Mouse (Mus musculus): ENCODE data around the gene Plcb1.

The Plcb1 gene

DNA sequence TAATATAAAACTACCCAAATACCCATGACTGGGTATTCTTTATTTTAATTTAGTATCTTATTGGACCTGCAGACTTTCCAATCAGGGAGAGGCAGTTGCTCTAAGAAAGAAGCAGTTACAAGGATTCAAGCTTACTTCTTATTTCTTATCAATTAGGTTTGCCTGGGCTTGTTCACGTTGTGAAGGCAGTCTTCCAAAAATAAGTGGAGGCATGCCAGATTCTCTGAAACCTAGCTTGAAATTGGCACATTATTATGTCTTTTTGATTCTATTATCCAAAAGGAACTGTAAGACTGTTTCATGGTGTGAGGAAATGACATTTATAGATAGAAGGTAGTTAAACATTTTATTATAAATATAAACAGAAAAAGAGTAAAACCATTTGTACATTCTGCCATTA lies 721.2 kb downstream of the Plcb1 start:
- DNase-seq (ENCODE audit: low read depth, low spot score), result no peak

DNA sequence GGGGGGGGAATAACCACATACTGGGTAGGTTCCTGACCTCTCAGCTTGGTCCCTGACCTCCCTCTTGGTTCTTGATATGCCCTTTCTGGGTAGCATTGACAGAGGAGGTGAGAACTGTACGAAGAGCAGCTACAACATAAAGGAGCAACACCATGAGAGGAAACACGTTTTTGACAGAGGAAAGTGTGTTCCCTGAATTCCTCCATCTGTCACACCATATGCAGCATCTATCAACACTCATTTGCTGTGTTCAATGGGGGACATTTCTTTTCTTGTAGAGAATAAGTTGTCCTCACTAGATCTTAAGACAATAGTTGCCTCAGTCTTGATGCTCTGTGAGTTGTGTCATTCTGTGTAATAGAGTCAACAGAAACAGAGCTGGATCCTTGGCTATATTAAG lies 733.1 kb downstream of the Plcb1 start:
- no peak for DNase-seq (ENCODE audit: low read depth, low spot score)
